In the genomic region with DNA sequence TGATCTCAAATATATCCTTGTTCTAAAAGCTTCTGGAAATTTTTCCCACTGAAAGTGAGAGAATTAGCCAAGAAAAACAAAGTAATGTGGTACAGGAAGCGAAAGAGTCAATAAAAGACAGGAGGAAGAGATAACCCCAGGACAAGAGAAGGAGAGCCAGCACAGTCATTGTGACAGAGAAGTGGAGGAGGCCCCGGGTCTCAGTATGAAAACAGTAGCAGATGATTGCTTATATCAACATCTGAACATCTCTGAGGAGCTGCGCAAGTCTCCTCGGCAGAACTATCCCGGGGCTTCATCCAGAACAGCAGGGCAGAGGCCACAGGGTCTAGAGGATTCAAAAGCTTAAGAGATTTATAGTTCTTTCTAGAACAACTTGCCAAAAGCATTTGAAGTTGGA, we compare ENCODE assay signal across 20 mouse cellular contexts.
DNase-seq lines count a peak whose midpoint lies in the region; ATAC-seq and TF ChIP-seq lines count a peak whose summit lies in the region.
"Had no signal": no experiment of that assay in that cellular context is flagged by ENCODE, and none has a peak within 500 bp of the region (broad histone marks: within the 10 kb centered on the region; RNA-seq: fewer than 3 reads in every experiment).

No protein-coding gene starts in this region.

- WGBS in heart, postnatal 0 days: 31% methylated on average over 5 of the region's 5 CpGs
- 29% methylated on average over 5 of the region's 5 CpGs for WGBS in kidney, embryonic 14.5 days
- WGBS in liver, postnatal 0 days (ENCODE audit: insufficient replicate concordance): 52% methylated on average over 5 of the region's 5 CpGs
- WGBS in hindbrain, embryonic 13.5 days: 72% methylated on average over 5 of the region's 5 CpGs

- no peak overlapping the region for H3K4me2 ChIP-seq in heart, postnatal 0 days (ENCODE audit: low read depth, low read length)
- no peak overlapping the region for H3K4me2 ChIP-seq in kidney, embryonic 14.5 days (replicated peaks; ENCODE audit: low read depth, low read length)
- H3K4me2 ChIP-seq in liver, postnatal 0 days (ENCODE audit: low read depth, low read length): no peak overlapping the region
- H3K4me2 ChIP-seq in hindbrain, embryonic 13.5 days: no peak overlapping the region
- H3K4me2 ChIP-seq: heart, embryonic 11.5 days; liver, embryonic 11.5 days; lung, embryonic 14.5 days; midbrain, embryonic 11.5 days; neural tube, embryonic 13.5 days had no signal

- no peak for ATAC-seq in heart, postnatal 0 days (ENCODE audit: insufficient read depth, low read depth)
- peak; percentile 75; the same call in 1 of the 2 replicates for ATAC-seq in kidney, embryonic 14.5 days (ENCODE audit: low FRiP score, low TSS enrichment)
- ATAC-seq in liver, postnatal 0 days: no peak
- no peak for ATAC-seq in hindbrain, embryonic 13.5 days (ENCODE audit: low FRiP score)
- ATAC-seq: forebrain, embryonic 14.5 days; hindbrain, postnatal 0 days; intestine, postnatal 0 days had no signal

- no peak for TF ChIP-seq CTCF in heart, postnatal 0 days (IDR thresholded peaks at IDR 0.05; ENCODE audit: low read depth)
- TF ChIP-seq CTCF in liver, postnatal 0 days (IDR thresholded peaks at IDR 0.05; ENCODE audit: low read depth): no peak

- intact Hi-C loops in heart, postnatal 14 days (cut with DNase I): no loop called here

- no peak for TF ChIP-seq EP300 in heart, postnatal 0 days (IDR thresholded peaks at IDR 0.05; ENCODE audit: low read depth)
- TF ChIP-seq EP300 in liver, postnatal 0 days (IDR thresholded peaks at IDR 0.05; ENCODE audit: low read depth): no peak

- H3K27me3 ChIP-seq in heart, postnatal 0 days (ENCODE audit: control insufficient read depth, insufficient read depth, low read length): no peaks in the 10 kb centered on the region
- no peaks in the 10 kb centered on the region for H3K27me3 ChIP-seq in kidney, embryonic 14.5 days (ENCODE audit: control insufficient read depth, insufficient read depth, low read length)
- H3K27me3 ChIP-seq in liver, postnatal 0 days (ENCODE audit: insufficient read depth, low read length): no peaks in the 10 kb centered on the region
- no peaks in the 10 kb centered on the region for H3K27me3 ChIP-seq in hindbrain, embryonic 13.5 days
- H3K27me3 ChIP-seq: neural tube, embryonic 13.5 days had no signal

- no peaks in the 10 kb centered on the region for H3K9me3 ChIP-seq in heart, postnatal 0 days (replicated peaks; ENCODE audit: control insufficient read depth, low read length)
- H3K9me3 ChIP-seq in kidney, embryonic 14.5 days (ENCODE audit: control insufficient read depth, low read length): no peaks in the 10 kb centered on the region
- H3K9me3 ChIP-seq in liver, postnatal 0 days (ENCODE audit: low read length): no peaks in the 10 kb centered on the region
- H3K9me3 ChIP-seq in hindbrain, embryonic 13.5 days: no peaks in the 10 kb centered on the region
- H3K9me3 ChIP-seq: neural tube, embryonic 13.5 days had no signal

- H3K4me1 ChIP-seq in heart, postnatal 0 days (ENCODE audit: control insufficient read depth, insufficient read depth): no peaks in the 10 kb centered on the region
- H3K4me1 ChIP-seq in kidney, embryonic 14.5 days (ENCODE audit: control insufficient read depth, insufficient read depth, low read length): no peaks in the 10 kb centered on the region
- H3K4me1 ChIP-seq in liver, postnatal 0 days (ENCODE audit: insufficient read depth): no peaks in the 10 kb centered on the region
- H3K4me1 ChIP-seq in hindbrain, embryonic 13.5 days (replicated peaks): no peaks in the 10 kb centered on the region
- H3K4me1 ChIP-seq: neural tube, embryonic 13.5 days had no signal

- H3K9ac ChIP-seq in heart, postnatal 0 days (replicated peaks; ENCODE audit: low read depth, low read length): no peak overlapping the region
- H3K9ac ChIP-seq in kidney, embryonic 14.5 days (ENCODE audit: low read depth, low read length): no peak overlapping the region
- H3K9ac ChIP-seq in liver, postnatal 0 days (replicated peaks): no peak overlapping the region
- no peak overlapping the region for H3K9ac ChIP-seq in hindbrain, embryonic 13.5 days
- H3K9ac ChIP-seq: lung, embryonic 14.5 days; neural tube, embryonic 13.5 days had no signal

- H3K36me3 ChIP-seq in heart, postnatal 0 days (replicated peaks; ENCODE audit: control insufficient read depth, insufficient read depth, low read length): no peaks in the 10 kb centered on the region
- no peaks in the 10 kb centered on the region for H3K36me3 ChIP-seq in kidney, embryonic 14.5 days (ENCODE audit: control insufficient read depth, insufficient read depth, low read length)
- H3K36me3 ChIP-seq in liver, postnatal 0 days (replicated peaks; ENCODE audit: insufficient read depth, low read length): no peaks in the 10 kb centered on the region
- H3K36me3 ChIP-seq in hindbrain, embryonic 13.5 days: no peaks in the 10 kb centered on the region
- H3K36me3 ChIP-seq: neural tube, embryonic 13.5 days had no signal

- no peak overlapping the region for H3K27ac ChIP-seq in heart, postnatal 0 days (ENCODE audit: low read depth)
- H3K27ac ChIP-seq in kidney, embryonic 14.5 days (ENCODE audit: low read depth, low read length): no peak overlapping the region
- H3K27ac ChIP-seq in liver, postnatal 0 days (ENCODE audit: low read depth): no peak overlapping the region
- H3K27ac ChIP-seq in hindbrain, embryonic 13.5 days: no peak overlapping the region
- H3K27ac ChIP-seq: hindbrain, postnatal 0 days; macrophage; neural tube, embryonic 13.5 days had no signal

- peak; percentile 16 for DNase-seq in adrenal gland, postnatal 14 days
- no peak for DNase-seq in adrenal gland, adult 2 months
- DNase-seq in heart, postnatal 0 days (ENCODE audit: low spot score): peak; percentile 59
- DNase-seq in heart, postnatal 14 days: no peak
- DNase-seq in kidney, postnatal 36 days: peak; percentile 31 to 48
- no peak for DNase-seq in liver, postnatal 0 days
- DNase-seq: cerebellum, adult 8-10 months; gastrocnemius, postnatal 14 days; heart, postnatal 4 days had no signal

- no peak overlapping the region for H3K4me3 ChIP-seq in heart, postnatal 0 days (ENCODE audit: low read depth, low read length)
- H3K4me3 ChIP-seq in kidney, embryonic 14.5 days (ENCODE audit: low read length): no peak overlapping the region
- no peak overlapping the region for H3K4me3 ChIP-seq in liver, postnatal 0 days (ENCODE audit: low read depth, low read length)
- H3K4me3 ChIP-seq in hindbrain, embryonic 13.5 days: no peak overlapping the region
- H3K4me3 ChIP-seq: neural tube, embryonic 13.5 days had no signal

Comparison
In these comparisons a context has a peak if more than half of its experiments do, and no peak if none do; other contexts are left out.
1. DNase-seq: peak in adrenal gland, postnatal 14 days (single experiment), heart, postnatal 0 days (single experiment) and kidney, postnatal 36 days (2 of 2); none in adrenal gland, adult 2 months (single experiment), heart, postnatal 14 days (0 of 2) and liver, postnatal 0 days (single experiment).